Mouse (Mus musculus): Measurements from ENCODE around the gene Nosip. TPM values are rescaled to one million over a fixed set of nuclear protein-coding genes. Genes with fewer than 3 reads are reported as not detected.
"Not testable (repeated sequence)": the region's sequence is repeated elsewhere in the genome, so short reads cannot be mapped to it uniquely, and the experiment has no call there.

Nosip gene
- polyA plus RNA-seq, 1 experiment from 2014 or later: 60.0 TPM

DNA sequence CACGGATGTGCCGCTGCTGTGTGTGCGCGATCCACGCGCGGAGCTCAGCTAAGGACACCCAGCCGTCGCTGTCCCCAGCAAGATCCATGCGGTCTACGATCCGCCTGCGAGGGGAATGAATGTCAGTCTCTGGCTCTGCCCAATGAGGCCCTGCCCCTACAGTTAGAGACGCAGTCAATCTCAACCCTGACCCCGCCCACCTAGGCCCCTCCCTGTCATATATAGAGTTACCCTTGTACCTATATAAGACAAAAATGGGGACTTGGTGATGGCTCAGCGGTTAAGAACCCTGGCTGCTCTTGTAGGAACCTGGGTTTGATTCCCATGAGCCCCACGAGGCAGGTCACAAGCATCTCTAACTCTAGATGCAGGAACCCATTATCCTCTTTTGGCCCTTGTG lies 26.4 kb downstream of the Nosip start:
- no peaks in the 10 kb centered on the region for H3K9me3 ChIP-seq (replicated peaks)
- peaks cover 3% of the 10 kb centered on the region; the same call in 1 of the 2 replicates for H3K27me3 ChIP-seq
- no peak overlapping the region for H3K4me2 ChIP-seq (replicated peaks)
- WGBS: 97% methylated on average over 17 of the region's 17 CpGs
- H3K36me3 ChIP-seq: peaks cover 35% of the 10 kb centered on the region
- no peak overlapping the region for H3K9ac ChIP-seq
- no peak overlapping the region for H3K4me3 ChIP-seq
- peaks cover 19% of the 10 kb centered on the region for H3K4me1 ChIP-seq
- ATAC-seq (ENCODE audit: low FRiP score): no peak
- no peak overlapping the region for H3K27ac ChIP-seq

DNA sequence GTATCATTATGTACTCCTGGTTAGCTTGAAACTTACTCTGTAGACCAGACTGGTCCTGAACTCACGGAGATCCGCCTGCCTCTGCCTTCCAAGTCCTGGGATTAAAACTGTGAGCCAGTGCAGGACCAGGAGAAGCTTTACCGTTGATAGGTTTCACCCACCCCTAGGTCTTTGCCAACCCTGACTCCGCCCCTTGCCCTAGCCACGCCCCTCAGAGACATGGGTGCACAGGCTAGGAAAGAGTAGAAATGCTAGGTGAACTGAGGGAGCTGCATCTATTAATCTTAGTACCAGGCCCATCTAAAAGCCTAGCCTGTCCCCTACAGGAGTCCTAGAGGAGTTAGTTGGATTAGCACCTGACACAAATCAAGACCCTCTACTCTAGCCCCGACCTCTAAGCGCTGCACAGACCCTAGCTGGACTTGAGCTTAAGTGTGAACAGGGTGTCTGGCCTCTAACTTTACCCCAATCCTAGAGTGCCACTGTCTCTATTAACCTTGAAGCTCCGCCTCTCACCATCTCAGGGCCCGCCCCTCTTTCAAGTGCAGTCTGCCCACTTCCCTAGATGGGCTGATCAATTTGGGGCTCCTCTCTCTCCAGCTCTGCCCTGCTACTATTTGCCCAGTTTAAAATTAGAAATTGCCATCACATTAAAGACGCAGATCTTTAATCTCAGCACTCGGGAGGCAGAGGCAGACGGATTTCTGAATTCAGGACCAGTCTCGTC lies 28.2 kb downstream of the Nosip start:
- no peaks in the 10 kb centered on the region for H3K9me3 ChIP-seq (replicated peaks)
- ATAC-seq (ENCODE audit: low FRiP score): no peak
- peaks cover 19% of the 10 kb centered on the region for H3K4me1 ChIP-seq
- H3K36me3 ChIP-seq: peaks cover 28% of the 10 kb centered on the region
- WGBS: 80% methylated on average over 13 of the region's 13 CpGs
- no peak overlapping the region for H3K4me3 ChIP-seq
- no peak overlapping the region for H3K27ac ChIP-seq
- H3K4me2 ChIP-seq (replicated peaks): peak overlapping the region; percentile 63
- H3K9ac ChIP-seq: no peak overlapping the region
- H3K27me3 ChIP-seq: peaks cover 3% of the 10 kb centered on the region; the same call in 1 of the 2 replicates

DNA sequence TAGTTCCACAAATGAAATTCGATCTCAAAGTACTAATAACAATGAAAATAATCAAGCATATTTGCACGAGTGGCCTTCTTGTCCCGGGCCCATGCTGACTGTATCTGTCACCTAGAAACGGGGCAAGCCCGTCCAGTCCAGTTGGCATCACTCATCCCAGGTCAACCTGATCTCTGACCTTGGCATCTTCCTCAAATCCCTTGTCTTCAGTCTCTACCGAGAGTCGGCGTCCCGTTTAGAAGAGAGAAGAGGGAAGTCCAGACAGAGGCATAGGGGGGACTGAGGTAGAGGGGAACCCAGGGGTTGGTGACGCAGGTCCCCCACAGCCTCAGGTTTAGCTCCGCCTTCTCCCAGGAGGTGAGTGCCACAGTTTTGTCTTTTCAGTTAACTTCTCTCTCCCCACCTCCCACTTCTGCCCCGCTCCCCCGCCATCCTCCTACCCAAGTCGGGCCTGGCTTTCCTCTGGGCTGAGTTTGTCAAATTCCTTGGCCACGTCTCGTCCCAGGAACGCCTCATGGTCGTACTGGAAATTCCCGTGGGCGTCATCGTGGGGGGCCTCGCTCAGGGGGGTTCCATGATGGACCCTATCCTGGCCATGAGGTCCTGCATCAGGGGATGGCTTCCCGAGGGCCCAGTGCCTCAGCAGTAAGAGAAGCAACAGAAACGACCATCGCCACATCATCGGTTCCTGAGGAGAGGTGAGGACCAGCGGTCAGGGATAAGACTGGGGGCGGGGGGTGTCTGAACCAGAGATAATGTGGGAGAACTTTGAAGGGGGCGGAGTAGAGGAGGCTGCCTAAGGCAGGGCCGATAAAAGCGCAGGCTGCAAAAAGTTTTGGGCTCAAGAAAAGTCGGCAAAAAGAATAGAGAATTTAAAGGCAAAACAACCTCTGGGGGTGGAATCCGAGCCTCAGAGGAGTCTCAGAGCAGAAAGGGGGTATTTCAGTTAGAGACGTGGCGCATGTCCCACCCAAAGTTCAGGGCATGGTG lies 29.1 kb downstream of the Nosip start:
- Histone ChIP-seq H3K9ac (peak overlapping the region; percentile 60), H3K4me3 (peak overlapping the region; percentile 48), H3K4me1 (peaks cover 19% of the 10 kb centered on the region), H3K27ac (peak overlapping the region; percentile 60; the same call in 1 of the 2 replicates), H3K4me2 (replicated peaks) (peak overlapping the region; percentile 63), H3K27me3 (peaks cover 3% of the 10 kb centered on the region; the same call in 1 of the 2 replicates), H3K36me3 (peaks cover 22% of the 10 kb centered on the region), H3K9me3 (replicated peaks) (no peaks in the 10 kb centered on the region)
- WGBS: 11% methylated on average over 35 of the region's 35 CpGs
- peak; percentile 59 for ATAC-seq (ENCODE audit: low FRiP score)

DNA sequence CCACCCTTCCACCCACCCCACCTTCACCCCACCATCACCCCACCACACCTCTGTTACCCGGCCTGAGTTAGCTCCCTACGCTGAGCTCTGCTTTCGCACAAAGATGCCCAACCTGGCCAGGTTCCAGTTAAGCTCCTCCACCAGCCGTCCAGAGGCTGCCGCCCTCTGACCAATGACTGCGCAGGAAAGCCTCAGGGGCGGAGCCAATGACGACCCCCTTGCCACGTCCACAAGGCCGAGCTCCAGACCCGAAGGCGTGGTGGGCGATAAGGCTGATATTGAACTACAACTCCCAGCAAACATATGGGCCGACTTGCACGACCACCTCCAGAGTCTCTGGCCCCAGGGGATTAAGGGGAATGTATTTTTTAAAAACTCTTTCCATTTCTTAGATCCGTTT lies 29.8 kb downstream of the Nosip start, which contains the start of gene Rcn3:
Gene Rcn3, minus strand, starts transcription at position 174 of the 400 bp plus-strand sequence.
- Histone ChIP-seq H3K4me2 (replicated peaks) (peak within 1 kb of the TSS; percentile 63), H3K4me3 (peak within 1 kb of the TSS; percentile 48), H3K9ac (peak within 1 kb of the TSS; percentile 60), H3K27ac (peak within 1 kb of the TSS; percentile 60), H3K4me1 (peaks cover 19% of the 10 kb centered on the region), H3K9me3 (replicated peaks) (no peaks in the 10 kb centered on the region), H3K27me3 (peaks cover 3% of the 10 kb centered on the region; the same call in 1 of the 2 replicates), H3K36me3 (peaks cover 15% of the 10 kb centered on the region)
- 0% methylated on average over 16 of the region's 16 CpGs for WGBS
- ATAC-seq (ENCODE audit: low FRiP score): peak; percentile 91

DNA sequence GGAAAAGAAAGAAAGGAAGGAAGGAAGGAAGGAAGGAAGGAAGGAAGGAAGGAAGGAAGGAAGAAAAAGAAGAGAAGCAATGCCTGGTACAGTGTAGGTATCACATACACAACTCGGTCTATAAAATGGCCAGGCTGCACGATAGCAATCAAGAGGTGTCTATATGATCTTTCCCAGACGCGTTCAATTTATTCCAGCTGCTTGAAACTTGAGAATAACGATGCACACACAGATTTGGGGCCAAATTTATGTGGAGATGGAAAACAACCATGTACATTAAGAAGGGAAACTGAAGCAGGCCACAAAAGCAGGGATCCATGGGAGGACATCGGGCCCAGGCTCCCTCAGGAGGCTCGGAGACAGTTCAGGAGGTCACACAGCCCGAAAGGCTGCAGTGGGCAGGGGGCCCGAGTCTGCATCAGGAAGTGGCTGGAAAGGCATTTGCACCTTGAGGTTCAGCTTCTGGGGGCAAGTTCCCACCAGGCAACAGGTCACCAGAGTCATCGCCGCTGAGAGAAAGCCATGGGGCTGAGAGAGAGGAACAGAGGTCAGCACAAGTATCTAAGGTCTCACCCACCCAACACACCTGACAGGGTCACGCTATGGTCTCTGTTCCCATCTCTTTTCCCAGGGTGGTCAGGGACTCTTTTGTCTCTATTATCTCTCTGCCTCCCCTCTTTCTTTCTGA lies 30.7 kb downstream of the Nosip start:
- Histone ChIP-seq H3K36me3 (peaks cover 5% of the 10 kb centered on the region; the same call in 1 of the 2 replicates), H3K4me1 (peaks cover 19% of the 10 kb centered on the region), H3K9me3 (replicated peaks) (no peaks in the 10 kb centered on the region), H3K4me3 (no peak overlapping the region), H3K4me2 (replicated peaks) (no peak overlapping the region), H3K27ac (peak overlapping the region; percentile 40), H3K9ac (no peak overlapping the region), H3K27me3 (peaks cover 3% of the 10 kb centered on the region; the same call in 1 of the 2 replicates)
- no peak for ATAC-seq (ENCODE audit: low FRiP score)
- 55% methylated on average over 12 of the region's 12 CpGs for WGBS

DNA sequence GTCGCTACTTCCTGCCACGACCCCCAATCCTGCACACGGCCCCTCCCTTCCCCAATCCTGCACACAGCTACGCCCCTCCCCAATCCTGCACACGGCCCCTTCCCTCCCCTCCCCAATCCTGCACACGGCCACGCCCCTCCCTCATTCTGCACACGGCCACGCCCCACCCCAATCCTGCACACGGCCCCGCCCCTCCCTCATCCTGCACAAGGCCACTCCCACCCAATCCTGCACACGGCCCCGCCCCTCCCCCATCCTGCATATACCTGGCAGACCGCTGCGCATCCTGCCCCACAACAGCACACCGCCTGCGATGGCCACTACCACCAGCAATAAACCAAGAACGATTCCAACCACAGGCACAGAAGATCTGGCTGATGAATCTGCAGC lies 31.3 kb downstream of the Nosip start:
- H3K9ac ChIP-seq: no peak overlapping the region
- no peak overlapping the region; the same call in 1 of the 2 replicates for H3K4me2 ChIP-seq (replicated peaks)
- WGBS: 28% methylated on average over 17 of the region's 18 CpGs
- H3K4me1 ChIP-seq: peaks cover 19% of the 10 kb centered on the region
- peaks cover 3% of the 10 kb centered on the region; the same call in 1 of the 2 replicates for H3K27me3 ChIP-seq
- peak overlapping the region; percentile 40; the same call in 1 of the 2 replicates for H3K27ac ChIP-seq
- no peak for ATAC-seq (ENCODE audit: low FRiP score)
- H3K9me3 ChIP-seq (replicated peaks): no peaks in the 10 kb centered on the region
- no peak overlapping the region for H3K4me3 ChIP-seq
- H3K36me3 ChIP-seq: peaks cover under 1% of the 10 kb centered on the region; the same call in 1 of the 2 replicates

DNA sequence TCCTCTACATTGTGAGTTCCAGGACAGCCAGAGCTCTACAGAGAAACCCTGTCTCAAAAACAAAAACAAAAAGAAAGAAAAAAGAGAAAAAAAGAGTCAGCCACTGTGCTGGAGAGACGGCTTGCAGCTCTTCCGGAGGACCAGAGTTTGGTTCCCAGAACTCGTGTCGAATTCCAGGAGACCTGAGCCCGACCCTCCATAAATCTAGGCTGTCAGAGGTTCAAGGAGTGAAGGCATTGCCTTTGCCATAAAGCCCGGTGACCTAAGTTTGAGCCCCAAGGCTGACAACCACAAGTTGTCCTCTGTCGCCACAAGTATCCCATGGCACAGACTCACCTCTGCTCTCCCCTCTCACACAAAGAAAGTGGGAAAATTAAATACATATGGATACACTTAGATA lies 31.9 kb downstream of the Nosip start:
- H3K9ac ChIP-seq: no peak overlapping the region
- no peaks in the 10 kb centered on the region for H3K36me3 ChIP-seq
- no peak overlapping the region for H3K27ac ChIP-seq
- 55% methylated on average over 7 of the region's 7 CpGs for WGBS
- no peak for ATAC-seq (ENCODE audit: low FRiP score)
- peaks cover 3% of the 10 kb centered on the region; the same call in 1 of the 2 replicates for H3K27me3 ChIP-seq
- H3K4me1 ChIP-seq: peaks cover 19% of the 10 kb centered on the region
- H3K4me3 ChIP-seq: no peak overlapping the region
- no peaks in the 10 kb centered on the region for H3K9me3 ChIP-seq (replicated peaks)
- no peak overlapping the region for H3K4me2 ChIP-seq (replicated peaks)

DNA sequence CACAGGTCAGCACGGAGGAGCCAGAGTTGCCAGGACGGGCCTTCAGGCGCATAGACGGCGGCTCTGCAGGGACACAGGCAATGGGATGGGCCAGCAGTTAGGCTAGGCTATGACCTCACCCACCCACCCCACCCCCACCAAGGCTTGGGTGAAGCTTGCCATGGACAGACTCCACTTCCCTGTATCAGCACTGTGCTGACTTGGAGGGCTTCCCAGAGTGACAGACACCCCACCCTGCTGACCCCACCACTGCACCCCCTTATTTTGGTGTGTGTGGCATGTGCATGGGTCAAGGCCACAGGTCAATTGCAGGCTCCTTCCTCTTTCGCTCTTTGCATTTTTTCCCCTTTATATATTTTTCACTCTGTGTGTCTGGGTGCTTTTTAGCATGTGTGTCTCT lies 33.1 kb downstream of the Nosip start:
- Histone ChIP-seq H3K4me3 (no peak overlapping the region), H3K9me3 (replicated peaks) (no peaks in the 10 kb centered on the region), H3K4me1 (peaks cover 19% of the 10 kb centered on the region), H3K4me2 (replicated peaks) (no peak overlapping the region), H3K27me3 (peaks cover 3% of the 10 kb centered on the region; the same call in 1 of the 2 replicates), H3K27ac (no peak overlapping the region), H3K9ac (no peak overlapping the region), H3K36me3 (no peaks in the 10 kb centered on the region)
- ATAC-seq (ENCODE audit: low FRiP score): no peak
- 82% methylated on average over 6 of the region's 6 CpGs for WGBS

DNA sequence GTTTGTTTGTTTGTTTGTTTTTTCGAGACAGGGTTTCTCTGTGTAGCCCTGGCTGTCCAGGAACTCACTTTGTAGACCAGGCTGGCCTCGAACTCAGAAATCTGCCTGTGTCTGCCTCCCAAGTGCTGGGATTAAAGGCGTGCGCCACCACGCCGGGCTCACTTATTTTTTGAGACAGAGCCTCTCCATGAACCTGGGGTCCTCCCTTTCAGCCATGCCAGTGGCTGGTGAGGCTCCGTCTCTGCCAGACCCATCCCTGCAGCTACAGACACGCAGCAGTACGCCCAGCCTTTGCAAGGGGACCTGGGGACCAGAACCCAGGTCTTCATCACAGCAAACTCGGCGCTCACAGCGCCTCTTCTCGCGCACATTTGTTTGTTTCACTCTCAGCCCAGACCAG lies 33.7 kb downstream of the Nosip start:
- H3K27ac ChIP-seq; H3K4me2 ChIP-seq (replicated peaks); H3K36me3 ChIP-seq; ATAC-seq (ENCODE audit: low FRiP score); H3K4me3 ChIP-seq; H3K27me3 ChIP-seq; H3K9ac ChIP-seq; H3K9me3 ChIP-seq (replicated peaks): not testable (repeated sequence)
- peaks cover 16% of the 10 kb centered on the region for H3K4me1 ChIP-seq
- 94% methylated on average over 14 of the region's 14 CpGs for WGBS

DNA sequence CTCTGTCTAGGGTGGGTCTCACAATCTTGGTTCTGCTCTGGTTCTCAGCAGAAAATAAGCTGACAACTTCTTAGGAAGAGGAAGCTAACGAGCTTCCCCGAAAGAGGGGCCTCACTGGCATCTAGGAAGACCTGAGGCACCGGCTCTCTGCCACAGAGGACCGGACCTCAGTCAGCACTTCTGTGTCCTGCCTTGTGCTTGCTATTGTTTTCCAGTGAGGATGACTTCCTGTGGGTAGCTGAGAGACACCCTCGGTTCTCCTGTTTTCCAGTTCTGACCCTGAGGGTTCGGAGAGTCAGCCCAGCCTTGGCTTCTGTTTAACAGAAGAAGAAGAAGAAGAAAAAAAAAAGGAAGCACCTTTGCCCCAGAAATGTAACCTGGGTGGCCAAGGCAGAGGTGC lies 35.2 kb downstream of the Nosip start:
- Histone ChIP-seq H3K27me3 (no peaks in the 10 kb centered on the region), H3K4me2 (replicated peaks) (no peak overlapping the region), H3K36me3 (no peaks in the 10 kb centered on the region), H3K9ac (no peak overlapping the region), H3K9me3 (replicated peaks) (no peaks in the 10 kb centered on the region), H3K4me3 (no peak overlapping the region), H3K27ac (no peak overlapping the region), H3K4me1 (peaks cover 7% of the 10 kb centered on the region)
- WGBS: 72% methylated on average over 6 of the region's 6 CpGs
- no peak for ATAC-seq (ENCODE audit: low FRiP score)

DNA sequence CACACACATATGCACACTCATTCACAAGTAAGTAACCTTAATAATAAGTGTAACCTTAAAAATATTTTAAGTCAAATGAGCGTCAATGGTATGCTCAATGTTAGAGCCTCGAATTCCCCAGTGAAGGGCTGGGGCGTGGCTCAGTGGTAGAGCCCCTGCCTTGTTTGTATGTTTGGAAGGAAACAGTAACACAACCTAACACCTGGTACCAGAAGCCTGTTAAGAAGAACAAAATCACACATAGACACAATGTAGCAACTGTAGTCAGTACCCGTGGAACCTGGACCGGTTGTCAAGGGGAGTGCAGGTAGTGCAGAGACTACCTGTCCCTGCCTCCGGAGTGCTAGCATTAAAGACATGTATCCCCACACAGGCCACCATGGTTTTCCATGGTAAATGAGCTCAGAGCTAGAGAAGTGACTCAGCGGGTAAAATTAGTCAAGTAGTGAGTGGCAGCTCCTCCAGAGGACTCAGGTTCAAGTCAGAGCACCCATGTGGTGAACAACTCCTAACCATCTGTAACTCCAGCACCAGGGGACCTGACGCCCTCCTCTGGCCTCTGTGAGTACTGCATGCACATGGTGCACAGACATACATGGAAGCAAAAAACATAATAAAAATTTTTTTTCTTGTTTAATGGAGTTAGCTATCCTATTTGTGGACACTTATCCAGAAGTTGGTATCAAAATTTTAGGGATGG lies 36.5 kb downstream of the Nosip start:
- H3K4me2 ChIP-seq (replicated peaks): no peak overlapping the region
- no peaks in the 10 kb centered on the region for H3K36me3 ChIP-seq
- no peaks in the 10 kb centered on the region for H3K9me3 ChIP-seq (replicated peaks)
- H3K27me3 ChIP-seq: no peaks in the 10 kb centered on the region
- H3K4me1 ChIP-seq: no peaks in the 10 kb centered on the region
- no peak overlapping the region for H3K4me3 ChIP-seq
- H3K9ac ChIP-seq: no peak overlapping the region
- WGBS: 88% methylated on average over 8 of the region's 8 CpGs
- no peak overlapping the region for H3K27ac ChIP-seq
- ATAC-seq (ENCODE audit: low FRiP score): no peak

Data from hindbrain, embryonic 12.5 days (tissue).